Mouse (Mus musculus) MEL (cell line): Measurements from ENCODE around the gene Snu13.
A peak's percentile ranks its signal among the peaks of the same experiment; 100 is the strongest.

Experiments
- CHD2 ChIP-seq: IDR thresholded peaks from 2 replicates; pipeline ENCODE4 v1.6.1; 2011; ENCODE audit warnings: low read length, improper control_type of control experiment
- CTCF ChIP-seq, 3 experiments: IDR thresholded peaks in 2 of 3; conservative IDR thresholded peaks in 1 of 3; 2 replicates each; pipeline ENCODE4 v1.5.1; 2011 to 2012; ENCODE audit warnings: low read length in 3 of 3, low read depth in 2 of 3, mild to moderate bottlenecking in 2 of 3, improper control_type of control experiment in 1 of 3, inconsistent platforms in 1 of 3, mixed read lengths in 1 of 3, moderate library complexity in 1 of 3; ENCODE audit not compliant: control insufficient read depth in 1 of 3, insufficient read depth in 1 of 3, poor library complexity in 1 of 3, severe bottlenecking in 1 of 3
- EP300 ChIP-seq, 2 experiments: IDR thresholded peaks; 2 replicates each; pipeline ENCODE4 v1.6.1; 2011; ENCODE audit warnings: improper control_type of control experiment in 2 of 2, low read length in 2 of 2, low read depth in 1 of 2, mild to moderate bottlenecking in 1 of 2
- MXI1 ChIP-seq: IDR thresholded peaks from 2 replicates; pipeline ENCODE4 v1.6.1; 2011; ENCODE audit warnings: mild to moderate bottlenecking, low read depth, low read length, improper control_type of control experiment
- MYC ChIP-seq: IDR thresholded peaks from 2 replicates; pipeline ENCODE4 v1.6.1; 2011; ENCODE audit warnings: low read depth, mild to moderate bottlenecking, low read length, improper control_type of control experiment, moderate library complexity
- POLR2A ChIP-seq, 2 experiments: IDR thresholded peaks; 2 replicates each; pipeline ENCODE4 v1.6.1; 2011 to 2012; ENCODE audit warnings: low read length in 2 of 2, mild to moderate bottlenecking in 2 of 2, control low read depth in 1 of 2, improper control_type of control experiment in 1 of 2, low read depth in 1 of 2, moderate library complexity in 1 of 2; ENCODE audit not compliant: control insufficient read depth in 1 of 2, insufficient read depth in 1 of 2, poor library complexity in 1 of 2
- SIN3A ChIP-seq: IDR thresholded peaks from 2 replicates; pipeline ENCODE4 v1.6.1; 2012; ENCODE audit warnings: low read length, improper control_type of control experiment, inconsistent platforms
- USF1 ChIP-seq: IDR thresholded peaks from 2 replicates; pipeline ENCODE4 v1.6.1; 2014; ENCODE audit warnings: low read depth, mild to moderate bottlenecking, inconsistent platforms, low read length, improper control_type of control experiment, moderate library complexity
- ZMIZ1 ChIP-seq: IDR thresholded peaks from 2 replicates; pipeline ENCODE4 v1.6.1; 2012; ENCODE audit warnings: low read depth, mild to moderate bottlenecking, inconsistent platforms, low read length, improper control_type of control experiment, moderate library complexity

- TF ChIP-seq MYC (0 out of 2 replicates have a peak, but pooled peaks have one; percentile 51), POLR2A (IDR thresholded peaks at IDR 0.05; ENCODE audit: control insufficient read depth in 1 of 2, insufficient read depth in 1 of 2, low read depth in 1 of 2, low read length in 2 of 2, poor library complexity in 1 of 2) (no peak; a peak in 1 of 4 replicates), EP300 (IDR thresholded peaks at IDR 0.05; ENCODE audit: low read depth in 1 of 2, low read length in 2 of 2) (no peak), CTCF (IDR thresholded peaks at IDR 0.05 in 2 of 3, conservative IDR thresholded peaks at IDR 0.05 in 1 of 3; ENCODE audit: control insufficient read depth in 1 of 3, insufficient read depth in 1 of 3, low read depth in 2 of 3, low read length in 3 of 3, poor library complexity in 1 of 3, severe bottlenecking in 1 of 3) (peak; percentile 76 to 93 (median 77)), USF1 (no peak), CHD2 (no peak), SIN3A (peak; percentile 50; the same call in 1 of the 2 replicates), ZMIZ1 (no peak; the same call in 1 of the 2 replicates), MXI1 (no peak)
Observed at GRCm38 (mm10) chr15:82040650-82041049, 6.7 kb downstream of the Snu13 start.
